Mouse (Mus musculus): ENCODE data around the gene Ppm1n.
A peak's percentile ranks its signal among the peaks of the same experiment; 100 is the strongest.

The Ppm1n gene

DNA sequence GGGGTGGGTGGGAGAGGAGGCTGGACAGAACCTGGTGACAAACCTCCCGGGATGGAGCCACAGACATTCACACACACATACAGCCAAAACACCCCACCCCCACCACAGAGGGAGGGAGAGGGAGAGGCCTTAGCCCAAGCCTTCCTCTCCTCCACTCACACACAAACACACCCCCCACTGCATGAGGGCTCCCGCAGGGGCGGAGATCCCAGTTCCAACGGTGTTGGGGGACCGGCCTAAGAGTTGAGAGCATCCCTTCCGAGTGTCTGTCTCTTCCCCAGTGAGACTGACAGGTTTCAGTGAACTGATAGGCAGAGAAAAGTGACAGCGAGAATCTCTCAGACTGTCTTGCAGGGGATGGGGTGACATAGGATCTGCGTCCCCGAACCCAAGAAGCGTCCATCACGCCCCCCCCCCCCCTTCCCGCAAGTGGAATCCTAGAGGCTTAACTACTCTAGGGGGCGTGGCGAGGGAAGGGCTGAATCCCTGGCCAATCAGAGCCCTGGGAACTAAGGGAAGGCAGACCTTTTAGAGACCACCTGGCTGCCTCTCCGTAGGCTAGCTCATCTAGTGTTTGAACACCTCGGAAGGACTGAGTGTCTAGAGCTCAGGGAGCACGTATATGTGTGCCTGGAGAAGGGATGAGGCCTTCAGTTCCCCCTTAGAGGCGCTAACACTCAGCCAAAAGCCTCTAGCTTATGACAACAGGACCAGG, 28.0 kb upstream of the Ppm1n start:
- peak; percentile 73 for DNase-seq (ENCODE audit: extremely low read depth, low read depth)

DNA sequence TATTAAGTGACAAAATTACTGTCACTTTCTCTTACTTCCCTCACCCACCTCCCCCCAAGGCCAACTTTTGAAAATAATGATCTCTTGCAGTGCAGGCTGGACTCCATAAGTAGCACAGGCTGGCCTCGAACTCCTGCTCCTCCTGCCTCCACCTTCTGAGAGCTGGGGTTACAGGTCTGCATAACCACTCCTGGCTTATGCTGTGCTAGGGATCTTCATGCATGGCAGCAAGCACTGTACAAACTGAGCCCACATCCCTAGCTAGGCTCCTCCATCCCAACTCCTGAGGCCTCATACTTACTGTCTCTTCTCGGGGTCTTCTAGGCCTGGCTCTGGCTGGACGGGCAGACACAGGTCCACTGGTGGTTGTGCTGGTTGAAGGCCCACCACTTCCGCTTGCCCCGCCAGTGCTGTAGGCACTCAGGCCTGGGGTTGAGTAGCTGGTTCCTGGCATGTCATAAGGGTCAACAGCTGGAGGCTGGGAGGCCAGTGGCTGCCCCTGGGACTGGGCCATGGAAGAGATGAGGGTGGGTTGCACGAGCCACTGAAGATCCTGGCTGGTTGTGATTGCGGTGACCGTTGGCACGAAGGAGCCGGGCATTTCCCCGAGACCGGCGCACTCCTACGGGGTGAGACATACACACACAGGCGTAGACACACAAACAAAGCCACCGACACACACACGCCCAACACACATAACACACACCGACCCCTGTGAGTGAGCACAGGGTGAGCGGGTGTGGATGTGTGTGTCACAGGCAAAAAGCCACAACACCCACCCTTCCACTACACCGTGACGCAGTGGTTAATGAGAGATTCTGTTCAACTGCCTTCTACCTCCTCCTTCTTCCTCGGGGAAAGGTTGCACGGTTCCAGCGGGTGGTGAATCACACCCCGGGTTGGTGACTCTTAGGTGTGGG, 27.2 kb upstream of the Ppm1n start:
- DNase-seq (ENCODE audit: extremely low read depth, low read depth) = no peak

DNA sequence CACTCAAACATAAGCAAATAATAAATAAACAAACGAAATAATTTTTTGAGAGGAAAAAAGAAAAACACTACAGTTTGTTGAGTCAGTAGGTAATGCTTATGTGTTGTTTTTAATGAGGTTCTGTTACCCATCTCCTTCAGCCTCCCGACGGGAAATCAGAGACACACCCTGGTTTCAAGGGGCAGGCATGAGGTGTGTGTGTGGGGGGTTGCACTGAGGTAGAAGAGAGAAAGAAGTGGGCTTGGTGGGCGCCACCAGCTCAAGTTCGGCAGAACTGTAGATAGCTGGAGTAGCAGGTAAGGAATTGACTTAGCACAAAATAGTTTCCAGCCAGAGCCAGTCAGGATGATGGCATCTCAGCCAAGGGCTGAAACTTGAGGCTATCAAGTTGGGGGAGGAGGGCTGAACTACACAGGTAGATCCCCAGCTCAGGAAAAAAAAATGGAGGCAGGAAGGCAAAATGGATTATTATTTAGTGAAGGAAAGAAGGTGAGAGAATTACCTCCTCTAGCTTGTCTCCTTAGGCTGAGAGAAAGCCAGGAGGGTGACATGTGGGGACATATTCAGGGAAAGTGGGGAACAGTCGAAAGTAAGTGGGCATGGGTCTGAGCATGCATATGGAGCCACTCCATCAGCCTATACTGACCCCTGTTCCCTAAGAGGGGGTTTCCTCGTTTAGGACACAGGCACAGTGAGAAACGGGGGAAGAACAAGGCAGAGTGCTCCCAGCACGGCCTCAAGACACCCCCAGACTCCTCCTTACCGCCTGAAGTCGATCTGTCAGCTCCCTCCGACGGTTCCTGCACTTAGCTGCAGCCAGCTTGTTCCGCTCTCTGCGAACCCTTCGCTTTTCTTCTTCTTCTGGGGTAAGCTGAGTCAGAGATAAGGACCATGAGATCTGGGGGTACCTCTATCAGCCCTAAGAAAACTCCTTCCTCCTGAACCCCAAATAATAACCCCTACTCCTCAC, 26.2 kb upstream of the Ppm1n start:
- no peak for DNase-seq (ENCODE audit: extremely low read depth, low read depth)

DNA sequence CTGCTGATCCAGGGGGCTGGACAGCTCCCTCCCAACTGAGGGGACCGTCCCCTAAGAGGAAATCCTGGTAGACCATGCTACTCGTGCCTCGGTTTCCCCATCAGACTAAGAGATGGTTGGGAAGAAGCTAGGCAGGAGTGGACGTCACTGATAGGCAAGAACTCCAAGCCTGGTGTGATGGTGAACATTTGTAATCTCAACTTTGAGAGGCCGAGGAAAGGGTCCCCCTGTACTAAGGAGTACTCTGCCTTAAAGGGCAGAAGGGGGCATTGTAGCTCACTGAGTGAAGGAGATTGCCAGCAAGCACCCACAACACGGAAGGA, 25.5 kb upstream of the Ppm1n start:
- DNase-seq (ENCODE audit: extremely low read depth, low read depth) = no peak

DNA sequence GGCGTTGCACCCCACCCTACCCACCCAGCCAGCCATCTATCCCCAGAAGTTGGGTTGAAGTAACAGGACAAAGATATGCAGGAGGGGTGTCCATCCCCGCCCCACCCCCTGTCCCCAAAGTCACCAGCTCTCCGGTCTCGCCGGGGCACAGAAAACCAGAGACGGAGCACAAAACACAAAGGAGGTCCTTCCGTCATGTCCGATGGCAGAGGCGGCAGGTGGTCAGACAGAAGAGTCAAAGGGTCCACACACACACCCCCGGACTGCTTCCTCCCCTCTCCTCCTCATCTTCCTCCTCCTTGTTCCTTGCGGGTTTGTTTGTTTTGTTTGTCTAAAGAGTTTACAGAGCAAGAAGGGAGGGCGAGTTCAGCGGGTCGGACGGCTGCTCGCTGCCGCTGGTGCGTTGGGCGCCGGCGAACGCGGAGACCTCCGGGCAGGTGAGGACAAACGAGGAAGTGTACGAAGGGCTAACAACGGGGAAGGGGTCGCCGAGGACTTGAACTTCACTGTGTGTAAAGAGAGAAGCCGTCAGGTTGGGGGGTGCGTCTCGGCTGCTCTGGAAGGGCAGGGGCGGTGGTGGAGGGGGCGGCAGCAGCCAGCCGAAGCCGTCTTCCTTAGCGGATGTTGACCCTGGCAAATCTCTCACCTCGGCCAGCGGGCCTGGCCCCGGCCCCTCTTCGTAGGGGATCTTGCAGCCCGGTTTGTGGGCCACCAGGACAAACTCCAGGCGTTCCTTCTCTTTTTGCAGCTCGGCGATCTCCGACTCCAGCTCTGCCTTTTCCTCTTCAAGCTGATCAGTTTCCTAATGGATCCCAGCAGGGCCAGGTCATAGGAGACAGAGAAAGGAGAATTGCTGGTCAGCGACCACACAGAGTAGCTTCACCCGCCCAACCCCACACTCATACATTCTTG, 24.9 kb upstream of the Ppm1n start:
- DNase-seq (ENCODE audit: extremely low read depth, low read depth) = no peak

DNA sequence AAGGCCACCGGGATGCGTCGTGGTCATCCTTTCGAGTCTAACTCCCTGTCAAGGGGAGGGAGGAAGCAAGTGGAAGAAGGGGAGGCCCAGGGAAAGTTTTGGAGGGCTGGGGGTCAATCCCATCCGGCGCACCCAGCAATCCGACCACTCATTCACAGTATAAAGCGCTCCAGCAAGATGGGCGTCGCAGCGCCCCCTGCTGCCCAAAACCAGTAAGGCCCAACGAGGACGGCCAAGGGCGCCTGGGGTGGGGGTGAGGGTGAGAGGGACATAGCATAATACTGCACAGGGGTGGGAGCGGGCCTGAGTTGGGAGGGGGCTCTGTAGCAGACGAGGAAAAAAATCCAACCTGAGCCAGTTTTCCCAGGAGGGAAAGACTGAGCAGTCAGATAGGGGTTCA, 23.9 kb upstream of the Ppm1n start:
- DNase-seq (ENCODE audit: extremely low read depth, low read depth) = no peak

DNA sequence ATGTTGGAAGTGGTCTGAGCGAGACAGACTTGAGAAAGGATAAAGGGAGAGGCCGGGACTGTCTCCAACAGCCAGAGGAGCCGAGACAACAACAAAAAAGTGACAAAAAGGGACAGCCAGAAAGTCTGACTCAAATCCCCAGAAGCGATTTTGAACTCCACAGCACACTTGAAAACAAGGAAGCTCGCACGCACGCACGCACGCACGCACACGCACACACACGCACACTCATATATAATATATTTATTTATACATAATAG, 23.1 kb upstream of the Ppm1n start:
- DNase-seq (ENCODE audit: extremely low read depth, low read depth) = no peak

DNA sequence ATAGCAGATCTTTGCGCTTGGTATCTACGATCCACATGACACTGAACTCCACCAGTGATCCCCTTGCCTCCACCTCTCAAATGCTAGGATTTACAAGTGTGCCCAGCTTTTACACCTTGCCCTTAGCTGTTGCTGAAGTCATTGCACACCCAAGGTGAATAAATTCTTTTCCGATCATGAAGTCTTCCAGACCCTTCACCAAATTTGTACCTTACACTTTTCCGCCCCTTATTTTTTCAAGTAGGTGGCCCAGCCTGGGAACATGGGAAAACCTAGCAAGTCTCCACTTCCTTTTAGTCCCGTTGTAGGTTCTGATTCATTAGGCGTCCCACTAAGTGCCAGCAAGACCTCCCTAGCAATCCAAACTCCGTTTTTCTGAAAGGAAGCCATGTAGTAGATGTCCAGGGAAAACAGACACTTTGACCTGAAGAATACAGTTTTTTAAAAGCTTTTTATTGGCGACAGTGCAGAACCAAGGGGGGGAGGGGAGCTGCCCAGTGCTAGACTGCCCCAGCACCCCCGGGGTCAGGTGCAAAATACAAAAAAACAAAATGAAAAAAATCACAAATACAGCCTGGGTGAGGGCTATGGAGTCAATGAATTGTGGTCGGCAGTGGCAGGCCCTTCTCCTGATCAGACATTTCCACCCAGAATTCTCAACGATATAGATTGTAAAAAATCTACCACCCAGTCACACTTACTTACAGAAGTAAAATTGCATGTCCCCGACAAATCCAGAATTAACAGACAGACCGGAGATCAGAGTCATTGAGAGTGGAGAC, 22.6 kb upstream of the Ppm1n start:
- DNase-seq (ENCODE audit: extremely low read depth, low read depth) = no peak

DNA sequence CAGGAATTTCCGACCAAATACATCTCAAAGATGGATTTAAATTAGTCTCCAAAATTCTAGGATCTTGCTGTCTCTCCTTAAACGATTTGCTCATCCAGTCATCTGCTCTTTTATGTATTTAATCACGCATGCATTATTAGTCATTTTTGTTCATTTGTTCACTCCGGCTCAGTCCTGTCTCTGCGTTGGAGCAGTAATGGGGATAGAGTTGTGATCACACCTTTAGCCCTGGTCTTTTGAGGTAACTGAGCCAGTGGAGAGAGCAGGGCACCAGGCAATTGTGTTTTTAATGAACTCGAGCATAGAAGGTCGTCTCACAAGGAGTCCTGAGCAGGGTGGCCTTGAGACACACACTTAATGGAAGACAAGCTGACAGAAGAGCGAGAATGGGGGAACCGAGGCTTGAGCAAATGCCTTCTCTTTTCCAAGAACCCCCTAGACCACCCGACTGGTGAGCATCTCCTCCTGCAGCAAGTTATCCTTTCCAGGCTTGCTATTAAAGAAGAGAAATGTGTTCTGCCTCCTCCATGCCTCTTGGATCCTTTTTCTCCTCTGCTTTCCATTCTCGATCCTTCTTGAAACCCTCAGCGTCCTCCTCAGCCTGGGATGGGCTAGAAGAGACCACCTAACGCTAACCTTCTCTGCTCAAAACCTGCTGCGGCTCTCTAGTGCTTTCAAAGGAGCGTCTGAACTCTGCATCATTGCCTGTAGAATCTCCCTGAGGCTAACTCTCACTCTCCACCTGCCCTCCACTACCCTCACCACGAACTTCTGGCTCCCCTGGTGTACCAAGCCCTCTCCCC, 21.8 kb upstream of the Ppm1n start:
- no peak for DNase-seq (ENCODE audit: extremely low read depth, low read depth)

DNA sequence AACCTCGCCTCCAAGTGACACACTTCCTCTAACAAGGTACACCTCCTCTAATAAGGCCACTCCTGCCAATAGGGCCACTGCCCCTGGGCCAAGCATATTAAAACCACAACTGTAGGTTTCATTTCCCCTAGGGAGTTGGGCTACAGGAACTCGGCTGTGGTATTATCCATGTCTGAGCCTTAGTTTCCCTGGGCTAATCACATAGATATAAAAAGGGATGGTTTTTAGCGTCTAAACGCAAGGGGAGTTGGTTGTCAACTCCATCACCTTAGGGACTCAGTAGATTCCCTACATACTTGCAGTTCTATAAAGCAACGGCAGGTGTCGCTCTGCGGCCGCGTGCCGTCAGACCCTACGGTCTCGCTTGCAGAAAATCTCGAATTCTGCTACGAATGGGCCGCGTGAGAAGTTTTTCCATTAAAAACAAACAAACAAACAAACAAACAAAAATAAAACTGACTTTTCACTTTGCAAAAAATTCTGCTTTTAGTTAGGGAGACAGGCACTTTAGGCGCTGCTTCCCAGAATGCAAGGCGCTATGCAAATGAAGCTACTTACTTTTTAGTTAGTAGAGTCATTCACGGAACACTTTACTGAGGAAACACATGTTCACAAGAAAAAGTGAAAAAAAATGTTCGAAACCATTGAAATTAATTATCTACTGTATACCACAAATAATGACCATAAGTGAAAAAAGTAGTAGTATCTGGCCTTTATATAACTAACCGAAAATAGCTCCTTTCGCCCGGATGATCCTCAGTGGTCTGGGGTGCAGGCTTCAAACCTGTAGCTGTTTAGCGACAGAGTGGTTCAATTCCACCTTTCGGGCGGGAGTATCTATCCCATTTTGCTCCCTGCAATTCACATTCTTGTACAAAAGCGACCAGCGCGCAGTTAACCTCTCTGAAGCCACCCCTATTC, 20.9 kb upstream of the Ppm1n start:
- peak; percentile 80 for DNase-seq (ENCODE audit: extremely low read depth, low read depth)

DNA sequence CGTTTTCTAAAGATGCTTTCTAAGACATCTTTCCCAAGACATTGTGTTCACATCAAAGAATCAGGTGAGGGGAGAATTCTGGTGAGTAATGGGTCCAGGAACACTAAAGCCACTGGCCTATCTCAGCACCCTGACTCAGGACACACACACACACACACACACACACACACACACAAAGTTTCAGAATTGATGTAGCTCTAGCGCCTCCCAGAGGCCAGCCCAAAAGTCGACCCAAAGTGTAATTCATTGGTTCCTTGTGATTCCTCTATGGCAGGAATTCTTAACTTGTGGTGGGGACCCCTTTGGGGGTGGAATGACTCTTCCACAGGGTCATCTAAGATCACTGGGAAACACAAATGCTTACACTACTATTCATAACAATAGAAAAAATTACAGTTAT, 19.3 kb upstream of the Ppm1n start:
- peak; percentile 50 for DNase-seq (ENCODE audit: extremely low read depth, low read depth)

DNA sequence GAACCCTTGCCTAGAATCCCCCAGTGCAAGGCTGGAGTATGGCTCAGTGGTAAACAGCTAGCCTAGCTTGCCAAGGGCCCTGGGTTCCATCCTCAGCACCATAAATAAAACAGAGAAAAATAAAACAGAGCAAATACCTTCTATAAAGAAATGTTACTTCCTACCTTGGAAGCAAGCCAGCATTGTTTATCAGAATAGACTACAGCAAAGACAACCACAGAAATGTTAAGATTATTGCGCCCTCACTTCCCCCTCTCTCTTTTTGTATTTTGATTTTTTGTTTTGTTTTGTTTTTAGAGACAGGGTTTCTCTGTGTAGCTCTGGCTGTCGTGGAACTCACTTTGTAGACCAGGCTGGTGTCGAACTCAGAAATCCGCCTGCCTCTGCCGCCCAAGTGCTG, 17.9 kb upstream of the Ppm1n start:
- no peak for DNase-seq (ENCODE audit: extremely low read depth, low read depth)

DNA sequence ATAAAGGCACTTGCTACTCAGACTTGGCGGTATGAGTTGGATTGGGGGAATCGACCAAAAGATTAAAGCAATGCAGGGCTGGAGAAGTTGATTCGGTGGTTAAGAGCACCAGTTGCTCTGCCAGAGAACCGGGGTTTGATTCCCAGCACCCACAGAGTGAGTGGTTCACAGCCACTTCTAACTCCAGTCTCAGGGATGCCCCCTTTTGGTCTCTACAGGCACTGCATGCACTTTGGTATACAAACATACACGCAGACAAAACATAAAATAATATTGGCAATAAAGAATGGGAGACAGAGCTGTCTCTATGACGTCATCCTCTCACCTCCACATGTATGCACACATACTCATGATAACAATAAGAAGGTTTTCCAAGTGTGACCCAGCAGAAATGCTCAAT, 17.2 kb upstream of the Ppm1n start:
- DNase-seq (ENCODE audit: extremely low read depth, low read depth) = no peak

DNA sequence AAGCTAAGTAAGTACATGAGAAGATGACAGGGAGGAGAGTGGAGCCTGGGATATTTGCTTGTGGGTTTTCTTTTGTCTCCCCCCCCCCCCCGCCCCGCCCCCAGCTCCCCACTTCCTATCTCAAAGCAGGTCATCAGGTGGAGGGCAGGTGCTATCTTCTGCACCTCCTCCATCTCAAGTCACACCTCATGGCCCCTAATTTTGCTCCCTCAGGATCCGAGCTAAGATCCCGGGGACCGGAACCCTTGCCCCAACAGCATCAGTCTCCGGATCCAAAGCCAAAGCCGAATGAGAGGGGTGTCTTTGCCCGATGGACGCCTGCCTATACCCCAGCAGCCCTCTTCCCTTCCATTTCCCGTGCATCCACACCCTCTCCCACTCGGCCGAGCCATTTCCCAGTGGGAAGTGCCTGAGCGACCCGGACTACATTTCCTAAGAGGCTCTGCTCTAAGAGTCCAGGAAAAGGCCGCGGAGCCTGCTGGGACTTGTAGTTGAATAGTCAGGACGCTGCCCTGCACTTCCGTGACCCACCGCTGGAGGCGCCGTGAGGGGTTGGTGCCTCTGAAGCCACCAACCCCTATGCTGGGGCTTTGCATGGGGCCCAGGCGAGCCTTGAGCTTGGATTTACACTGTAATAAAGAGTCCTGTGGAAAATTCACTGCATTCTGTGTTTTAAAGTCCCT, 15.8 kb upstream of the Ppm1n start:
- peak; percentile 80 for DNase-seq (ENCODE audit: extremely low read depth, low read depth)

DNA sequence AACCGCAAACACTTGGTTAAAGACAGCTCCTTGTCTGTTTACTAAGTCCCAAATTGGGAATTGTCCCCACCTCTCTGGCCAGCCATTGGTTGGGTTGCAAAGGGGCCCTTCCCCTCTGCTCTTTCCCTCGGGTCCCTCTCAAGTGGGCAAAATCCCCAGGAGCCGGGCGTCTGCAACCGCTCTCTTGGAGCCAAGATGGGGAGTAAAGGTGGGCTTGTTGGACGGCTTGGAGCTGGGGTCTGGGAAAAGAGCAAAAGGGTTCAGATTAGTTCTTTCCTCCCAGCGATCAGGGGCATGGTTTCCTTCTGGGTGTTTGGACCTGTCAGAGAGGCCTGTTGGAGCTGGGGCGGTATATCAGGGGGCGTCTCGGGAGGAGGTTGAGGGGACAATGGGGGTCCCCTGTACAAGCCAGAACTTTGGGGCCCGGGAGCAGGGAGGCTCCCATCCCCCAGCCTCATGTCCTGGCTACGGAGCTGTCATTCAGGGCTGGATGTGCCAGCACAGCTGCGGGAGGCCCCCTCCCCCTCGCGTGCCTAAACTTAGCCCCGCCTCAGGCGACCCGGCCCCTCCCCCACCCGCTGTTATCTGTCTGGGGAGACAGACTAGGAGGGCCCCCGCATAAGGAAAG, 11.2 kb upstream of the Ppm1n start:
- no peak for DNase-seq (ENCODE audit: extremely low read depth, low read depth)

DNA sequence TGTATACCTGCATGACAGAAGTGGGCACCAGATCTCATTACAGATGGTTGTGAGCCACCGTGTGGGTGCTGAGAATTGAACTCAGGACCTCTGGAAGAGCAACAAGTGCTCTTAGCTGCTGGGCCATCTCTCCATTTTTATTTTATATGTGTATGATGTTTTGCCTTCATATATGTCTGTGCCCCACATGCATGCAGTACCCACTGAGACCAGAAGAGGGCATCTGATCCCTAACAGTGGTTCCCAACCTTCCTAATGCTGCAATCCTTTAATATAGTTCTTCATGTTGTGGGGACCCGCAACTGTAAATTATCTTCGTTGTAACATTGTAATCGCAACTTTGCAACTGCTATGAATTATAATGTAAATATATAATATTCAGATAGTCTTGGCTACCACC, 4.9 kb upstream of the Ppm1n start:
- no peak for DNase-seq (ENCODE audit: extremely low read depth, low read depth)

DNA sequence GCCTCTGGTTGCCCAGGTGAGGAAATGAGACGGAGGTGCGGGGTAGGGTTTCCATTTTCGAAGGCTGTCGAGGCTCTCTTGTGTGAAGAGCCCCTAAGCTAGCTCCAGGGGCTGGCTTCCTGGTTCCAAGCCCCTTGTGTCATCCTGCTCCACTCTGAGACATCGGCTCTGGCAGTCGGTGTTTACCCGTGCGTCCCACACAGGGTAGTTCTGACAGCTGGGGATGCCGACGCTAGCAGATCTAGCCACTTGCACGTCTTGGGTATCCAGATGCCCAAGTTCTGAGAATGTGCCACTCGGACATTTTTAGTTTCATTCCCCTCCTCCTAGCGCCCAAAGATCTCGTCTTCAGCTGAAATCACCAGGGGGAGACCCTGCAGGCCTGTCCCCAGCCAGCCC, 3.5 kb upstream of the Ppm1n start:
- no peak for DNase-seq (ENCODE audit: extremely low read depth, low read depth)
